In genomic region chr11:49575054-49575453, GRCm38 (mm10) we compare ENCODE assay signal across 23 mouse cellular contexts. TPM values are rescaled to one million over a fixed set of nuclear protein-coding genes. Genes with fewer than 3 reads are reported as not detected.
A peak's percentile ranks its signal among the peaks of the same experiment; 100 is the strongest.
DNase-seq lines count a peak whose midpoint lies in the region; ATAC-seq and TF ChIP-seq lines count a peak whose summit lies in the region.
"Not testable (repeated sequence)": the region's sequence is repeated elsewhere in the genome, so short reads cannot be mapped to it uniquely, and the experiment has no call there.
"Had no signal": no experiment of that assay in that cellular context is flagged by ENCODE, and none has a peak within 500 bp of the region (broad histone marks: within the 10 kb centered on the region; RNA-seq: fewer than 3 reads in every experiment).

No protein-coding gene starts in this region.

- not testable (repeated sequence) for H3K4me2 ChIP-seq in midbrain, embryonic 14.5 days (ENCODE audit: low read length)

- H3K4me1 ChIP-seq in heart, adult 2 months (ENCODE audit: control insufficient read depth, insufficient read depth, low read length); midbrain, embryonic 14.5 days (ENCODE audit: control insufficient read depth, insufficient read depth, low read length): not testable (repeated sequence)

- TF ChIP-seq EP300 in heart, adult 2 months (IDR thresholded peaks at IDR 0.05; ENCODE audit: insufficient read depth, low read depth, low read length): not testable (repeated sequence)

- DNase-seq in A20 (ENCODE audit: low read depth, low spot score) (peak; percentile 41), MEL-GATA-1-ER (ENCODE audit: extremely low read depth, low read depth) (peak; percentile 26)
- peak; percentile 12 for DNase-seq in brain, adult 2 months (ENCODE audit: low read depth, low spot score)
- DNase-seq in embryo, embryonic 11.5 days (ENCODE audit: low read depth, low spot score): peak; percentile 1
- not testable (repeated sequence) for DNase-seq in heart, adult 2 months; layer of hippocampus, adult 2 months (ENCODE audit: low spot score in 2 of 2)
- DNase-seq in midbrain, embryonic 14.5 days: peak; percentile 20

- not testable (repeated sequence) for H3K4me3 ChIP-seq in heart, adult 2 months; layer of hippocampus, adult 2 months; midbrain, embryonic 14.5 days (replicated peaks; ENCODE audit: low read depth, low read length)

- H3K36me3 ChIP-seq in heart, adult 2 months (ENCODE audit: control insufficient read depth, insufficient read depth, low read length); midbrain, embryonic 14.5 days (ENCODE audit: control insufficient read depth, insufficient read depth, low read length): not testable (repeated sequence)

- peak; percentile 53 for TF ChIP-seq CTCF in heart, adult 2 months (IDR thresholded peaks at IDR 0.05)
- peak; percentile 58 for TF ChIP-seq CTCF in layer of hippocampus, adult 2 months (conservative IDR thresholded peaks at IDR 0.05)

- H3K9ac ChIP-seq in heart, adult 2 months (ENCODE audit: low read depth, low read length); midbrain, embryonic 14.5 days (replicated peaks; ENCODE audit: low read length): not testable (repeated sequence)

- not testable (repeated sequence) for H3K79me2 ChIP-seq in heart, adult 2 months (replicated peaks; ENCODE audit: control insufficient read depth, insufficient read depth, low read length)

- not testable (repeated sequence) for H3K27ac ChIP-seq in heart, adult 2 months; layer of hippocampus, adult 2 months; midbrain, embryonic 14.5 days (replicated peaks; ENCODE audit: low read depth, low read length)

- not testable (repeated sequence) for H3K27me3 ChIP-seq in heart, adult 2 months (ENCODE audit: control insufficient read depth, insufficient read depth, low read length); midbrain, embryonic 14.5 days (ENCODE audit: control insufficient read depth, insufficient read depth, low read length)

- not testable (repeated sequence) for TF ChIP-seq POLR2A in heart, adult 2 months (IDR thresholded peaks at IDR 0.05; ENCODE audit: insufficient read depth, low read depth, low read length)

- intact Hi-C loops in heart, adult 2 months (cut with DNase I): not testable (repeated sequence)

- ATAC-seq in midbrain, embryonic 14.5 days (ENCODE audit: low FRiP score, low TSS enrichment): not testable (repeated sequence)

- WGBS in heart, adult 2 months: 43% methylated on average over 2 of the region's 2 CpGs
- WGBS in midbrain, embryonic 14.5 days: 35% methylated on average over 2 of the region's 2 CpGs

- H3K9me3 ChIP-seq in midbrain, embryonic 14.5 days (ENCODE audit: control insufficient read depth, low read length): not testable (repeated sequence)

RNA-seq across cellular contexts. Expression of gene Olfr1380, which starts 18.4 kb away (rescaled TPM):
- not detected for total RNA-seq in heart, adult 2 months (2021)
- not detected in 2 replicates for polyA plus RNA-seq in heart, adult 2 months (2012; rRNA removed)
- not detected for total RNA-seq in layer of hippocampus, adult 2 months (2021)
- polyA plus RNA-seq in midbrain, embryonic 14.5 days (2014; fragmentation: Nextera tagmentation; extraction: Ambion mirVana): not detected in 2 replicates
- total RNA-seq: adrenal gland, adult 8-10 months; common myeloid progenitor, adult 5-6 weeks; gastrocnemius, postnatal 4 days; heart, postnatal 36 days; layer of hippocampus, postnatal 10 days; left cerebral cortex, postnatal 10 days had no signal
- polyA plus RNA-seq: C2C12; forebrain, embryonic 12.5 days; heart, embryonic 12.5 days; hindbrain, embryonic 16.5 days; kidney, adult 2 months; limb, embryonic 13.5 days; liver, embryonic 15.5 days; midbrain, embryonic 10.5 days; neural tube, embryonic 14.5 days; testis, adult 2 months had no signal

RNA-seq across cellular contexts. Expression of gene Olfr1381, which starts 31.8 kb away (rescaled TPM):
- not detected for total RNA-seq in heart, adult 2 months (2021)
- not detected in 2 replicates for polyA plus RNA-seq in heart, adult 2 months (2012; rRNA removed)
- not detected for total RNA-seq in layer of hippocampus, adult 2 months (2021)
- polyA plus RNA-seq in midbrain, embryonic 14.5 days (2014; fragmentation: Nextera tagmentation; extraction: Ambion mirVana): not detected in 2 replicates
- total RNA-seq: adrenal gland, adult 8-10 months; common myeloid progenitor, adult 5-6 weeks; gastrocnemius, postnatal 4 days; heart, postnatal 36 days; layer of hippocampus, postnatal 10 days; left cerebral cortex, postnatal 10 days had no signal
- polyA plus RNA-seq: C2C12; forebrain, embryonic 12.5 days; heart, embryonic 12.5 days; hindbrain, embryonic 16.5 days; kidney, adult 2 months; limb, embryonic 13.5 days; liver, embryonic 15.5 days; midbrain, embryonic 10.5 days; neural tube, embryonic 14.5 days; testis, adult 2 months had no signal

RNA-seq across cellular contexts. Expression of gene Flt4, which starts 34.0 kb away (rescaled TPM):
- 10 to 100 TPM; 11.8 to 12.2 TPM for total RNA-seq in heart, adult 2 months (2021)
- 9.3 and 12.7 TPM in 2 replicates for polyA plus RNA-seq in heart, adult 2 months (2012; rRNA removed)
- 1 to 10 TPM; 2.2 to 2.6 TPM for total RNA-seq in layer of hippocampus, adult 2 months (2021)
- 1.1 and 2.1 TPM in 2 replicates for polyA plus RNA-seq in midbrain, embryonic 14.5 days (2014; fragmentation: Nextera tagmentation; extraction: Ambion mirVana)

RNA-seq across cellular contexts. Expression of gene Olfr1382, which starts 47.0 kb away (rescaled TPM):
- not detected for total RNA-seq in heart, adult 2 months (2021)
- not detected in 2 replicates for polyA plus RNA-seq in heart, adult 2 months (2012; rRNA removed)
- total RNA-seq in layer of hippocampus, adult 2 months (2021): not detected
- not detected in 2 replicates for polyA plus RNA-seq in midbrain, embryonic 14.5 days (2014; fragmentation: Nextera tagmentation; extraction: Ambion mirVana)
- total RNA-seq: adrenal gland, adult 8-10 months; common myeloid progenitor, adult 5-6 weeks; gastrocnemius, postnatal 4 days; heart, postnatal 36 days; layer of hippocampus, postnatal 10 days; left cerebral cortex, postnatal 10 days had no signal
- polyA plus RNA-seq: C2C12; forebrain, embryonic 12.5 days; heart, embryonic 12.5 days; hindbrain, embryonic 16.5 days; kidney, adult 2 months; limb, embryonic 13.5 days; liver, embryonic 15.5 days; midbrain, embryonic 10.5 days; neural tube, embryonic 14.5 days had no signal

RNA-seq across cellular contexts. Expression of gene Olfr1383, which starts 55.6 kb away (rescaled TPM):
- under 1 TPM; 0.31 to 0.32 TPM for total RNA-seq in heart, adult 2 months (2021)
- not detected in 2 replicates for polyA plus RNA-seq in heart, adult 2 months (2012; rRNA removed)
- not detected for total RNA-seq in layer of hippocampus, adult 2 months (2021)
- polyA plus RNA-seq in midbrain, embryonic 14.5 days (2014; fragmentation: Nextera tagmentation; extraction: Ambion mirVana): not detected in 2 replicates
- total RNA-seq: common myeloid progenitor, adult 5-6 weeks; gastrocnemius, postnatal 4 days had no signal
- polyA plus RNA-seq: C2C12; forebrain, embryonic 12.5 days; heart, embryonic 12.5 days; hindbrain, embryonic 16.5 days; kidney, adult 2 months; limb, embryonic 13.5 days; liver, embryonic 15.5 days; midbrain, embryonic 10.5 days; neural tube, embryonic 14.5 days; testis, adult 2 months had no signal
